Mouse (Mus musculus) stomach, embryonic 14.5 days (tissue): ENCODE data around the gene Lrrc39. TPM values are rescaled to one million over a fixed set of nuclear protein-coding genes. Genes with fewer than 3 reads are reported as not detected.

Experiments
- ATAC-seq: fragments of 200-750 bp; cut with Nextera tagmentation; 2 replicates; pipeline ENCODE4 v1.8.0; 2017; ENCODE audit warnings: low read depth, moderate TSS enrichment; ENCODE audit not compliant: insufficient number of reproducible peaks, insufficient read depth, low FRiP score
- H3K27ac ChIP-seq: fragments of 300-500 bp; sonication (generic); 2 replicates; pipeline ENCODE4 v1.5.1; 2014; ENCODE audit warnings: mild to moderate bottlenecking, low read length, moderate library complexity, mixed read lengths
- H3K27me3 ChIP-seq: fragments of 300-500 bp; sonication (generic); 2 replicates; pipeline ENCODE4 v1.6.1; 2014; ENCODE audit warnings: low read length, control low read depth, mixed read lengths; ENCODE audit not compliant: control insufficient read depth, insufficient read depth
- H3K36me3 ChIP-seq: fragments of 300-500 bp; sonication (generic); 2 replicates; pipeline ENCODE4 v1.6.1; 2014; ENCODE audit warnings: mild to moderate bottlenecking, control low read depth, low read length, moderate library complexity, mixed read lengths; ENCODE audit not compliant: control insufficient read depth, insufficient read depth
- H3K4me1 ChIP-seq: fragments of 300-500 bp; sonication (generic); 2 replicates; pipeline ENCODE4 v1.6.1; 2014; ENCODE audit warnings: low read length, control low read depth, mixed read lengths; ENCODE audit not compliant: control insufficient read depth, insufficient read depth
- H3K4me2 ChIP-seq: fragments of 300-500 bp; sonication (generic); replicated peaks from 2 replicates; pipeline ENCODE4 v1.6.1; 2014; ENCODE audit warnings: low read depth, low read length, control low read depth
- H3K4me3 ChIP-seq: fragments of 300-500 bp; sonication (generic); 2 replicates; pipeline ENCODE4 v1.5.1; 2014; ENCODE audit warnings: low read depth, low read length, control low read depth
- H3K9ac ChIP-seq: fragments of 300-500 bp; sonication (generic); replicated peaks from 2 replicates; pipeline ENCODE4 v1.6.1; 2014; ENCODE audit warnings: low read depth, mild to moderate bottlenecking, control low read depth, low read length, moderate library complexity, mixed read lengths
- H3K9me3 ChIP-seq: fragments of 300-500 bp; sonication (generic); 2 replicates; pipeline ENCODE4 v1.6.1; 2016; ENCODE audit warnings: low read depth, low read length, control low read depth; ENCODE audit not compliant: control insufficient read depth
- WGBS: fragments of 180-500 bp; shearing (Covaris S2); extraction: QIAGEN DNeasy Blood & Tissue Kit; methylation state at CpG from one replicate; pipeline ENCODE4 v1.1.7; 2014; 5-methylcytosine and 5-hydroxymethylcytosine counted together
- polyA plus RNA-seq: library from polyadenylated mRNA; unstranded; fragments of >200 nt; fragmentation: Nextera tagmentation; extraction: Ambion mirVana; gene quantifications from 2 replicates; pipeline ENCODE4 v1.2.1, GENCODE M21; 2014

Gene Lrrc39
- polyA plus RNA-seq, 1 experiment from 2014 or later = 0.80 TPM

GRCm38 (mm10) chr3:116594728-116595602, 32.2 kb downstream of the Lrrc39 start, which contains the start of gene Sass6:
TSS of gene Sass6 (plus strand) at chr3:116594982.
- H3K9ac ChIP-seq = peak within 1 kb of the TSS; percentile 59
- H3K27ac ChIP-seq = peak within 1 kb of the TSS; percentile 64
- no peaks in the 10 kb centered on the region for H3K27me3 ChIP-seq
- ATAC-seq = peak; percentile 96
- H3K9me3 ChIP-seq = no peaks in the 10 kb centered on the region
- peaks cover 14% of the 10 kb centered on the region for H3K36me3 ChIP-seq
- H3K4me2 ChIP-seq = peak within 1 kb of the TSS; percentile 74
- peaks cover 7% of the 10 kb centered on the region; the same call in 1 of the 2 replicates for H3K4me1 ChIP-seq
- H3K4me3 ChIP-seq = peak within 1 kb of the TSS; percentile 61
- under 1% methylated on average over 65 of the region's 65 CpGs for whole genome bisulfite sequencing

GRCm38 (mm10) chr3:116595603-116595991, 32.8 kb downstream of the Lrrc39 start:
- Histone ChIP-seq H3K27me3 (no peaks in the 10 kb centered on the region), H3K9me3 (no peaks in the 10 kb centered on the region), H3K36me3 (peaks cover 8% of the 10 kb centered on the region), H3K4me1 (peaks cover 7% of the 10 kb centered on the region; the same call in 1 of the 2 replicates), H3K4me2 (peak overlapping the region; percentile 74), H3K27ac (no peak overlapping the region; the same call in 1 of the 2 replicates), H3K9ac (peak overlapping the region; percentile 55), H3K4me3 (peak overlapping the region; percentile 61)
- 6% methylated on average over 10 of the region's 10 CpGs for WGBS
- ATAC-seq = no peak

- Histone ChIP-seq H3K4me3 (no peak overlapping the region), H3K4me1 (peaks cover 4% of the 10 kb centered on the region; the same call in 1 of the 2 replicates), H3K36me3 (no peaks in the 10 kb centered on the region), H3K9me3 (no peaks in the 10 kb centered on the region), H3K9ac (no peak overlapping the region), H3K4me2 (no peak overlapping the region), H3K27ac (no peak overlapping the region), H3K27me3 (no peaks in the 10 kb centered on the region)
- ATAC-seq = no peak
- 64% methylated on average over 2 of the region's 2 CpGs for WGBS
Measured at GRCm38 (mm10) chr3:116599705-116600104, 36.9 kb downstream of the Lrrc39 start.

- H3K9ac ChIP-seq = no peak overlapping the region
- no peak overlapping the region for H3K4me3 ChIP-seq
- H3K4me2 ChIP-seq = no peak overlapping the region
- peaks cover 1% of the 10 kb centered on the region; the same call in 1 of the 2 replicates for H3K4me1 ChIP-seq
- no peaks in the 10 kb centered on the region for H3K36me3 ChIP-seq
- no peak overlapping the region for H3K27ac ChIP-seq
- no peak for ATAC-seq
- 84% methylated on average over 5 of the region's 5 CpGs for WGBS
- no peaks in the 10 kb centered on the region for H3K9me3 ChIP-seq
- H3K27me3 ChIP-seq = no peaks in the 10 kb centered on the region
Measured at GRCm38 (mm10) chr3:116601005-116601404, 38.2 kb downstream of the Lrrc39 start.

GRCm38 (mm10) chr3:116601781-116602180, 39.0 kb downstream of the Lrrc39 start:
- no peak overlapping the region for H3K9ac ChIP-seq
- no peak overlapping the region for H3K4me3 ChIP-seq
- no peak for ATAC-seq
- H3K27me3 ChIP-seq = no peaks in the 10 kb centered on the region
- H3K27ac ChIP-seq = no peak overlapping the region
- H3K4me2 ChIP-seq = no peak overlapping the region
- H3K9me3 ChIP-seq = no peaks in the 10 kb centered on the region
- whole genome bisulfite sequencing = 87% methylated on average over 5 of the region's 5 CpGs
- H3K36me3 ChIP-seq = no peaks in the 10 kb centered on the region
- H3K4me1 ChIP-seq = no peaks in the 10 kb centered on the region

GRCm38 (mm10) chr3:116604570-116604969, 41.8 kb downstream of the Lrrc39 start:
- Histone ChIP-seq H3K27me3 (no peaks in the 10 kb centered on the region), H3K4me3 (no peak overlapping the region), H3K9me3 (no peaks in the 10 kb centered on the region), H3K36me3 (peaks cover 11% of the 10 kb centered on the region), H3K4me1 (no peaks in the 10 kb centered on the region), H3K9ac (no peak overlapping the region), H3K27ac (no peak overlapping the region), H3K4me2 (no peak overlapping the region)
- ATAC-seq = no peak
- 80% methylated on average over 9 of the region's 9 CpGs for WGBS

GRCm38 (mm10) chr3:116614295-116614892, 51.6 kb downstream of the Lrrc39 start, which contains the start of gene Trmt13:
TSS of gene Trmt13 (minus strand) at chr3:116614587.
- Histone ChIP-seq H3K4me2 (no peak within 1 kb of the TSS), H3K4me3 (no peak within 1 kb of the TSS), H3K4me1 (no peaks in the 10 kb centered on the region), H3K27me3 (no peaks in the 10 kb centered on the region), H3K36me3 (peaks cover 28% of the 10 kb centered on the region), H3K9me3 (no peaks in the 10 kb centered on the region), H3K27ac (peak within 1 kb of the TSS; percentile 48), H3K9ac (no peak within 1 kb of the TSS)
- 64% methylated on average over 10 of the region's 10 CpGs for WGBS
- ATAC-seq = peak; percentile 77

GRCm38 (mm10) chr3:116615318-116616068, 52.7 kb downstream of the Lrrc39 start:
- H3K4me1 ChIP-seq = no peaks in the 10 kb centered on the region
- H3K36me3 ChIP-seq = peaks cover 20% of the 10 kb centered on the region; the same call in 1 of the 2 replicates
- H3K9ac ChIP-seq = no peak overlapping the region
- ATAC-seq = no peak
- H3K27me3 ChIP-seq = no peaks in the 10 kb centered on the region
- H3K9me3 ChIP-seq = no peaks in the 10 kb centered on the region
- H3K27ac ChIP-seq = no peak overlapping the region
- WGBS = 87% methylated on average over 8 of the region's 8 CpGs
- no peak overlapping the region for H3K4me2 ChIP-seq
- no peak overlapping the region for H3K4me3 ChIP-seq
